Mouse (Mus musculus): Measurements from ENCODE around the gene Plp1.

- peak; percentile 64; the same call in 1 of the 2 replicates for TF ChIP-seq CTCF (IDR thresholded peaks at IDR 0.05; ENCODE audit: extremely low read depth, insufficient read depth, insufficient read length, insufficient replicate concordance)
- no peak for TF ChIP-seq POLR2A (IDR thresholded peaks at IDR 0.05; ENCODE audit: low read depth, low read length)
Measured at GRCm38 (mm10) chrX:136820250-136820649, 2.2 kb upstream of the Plp1 start.
